Mouse (Mus musculus): ENCODE results near the gene Olfr1195. TPM values are rescaled to one million over a fixed set of nuclear protein-coding genes. Genes with fewer than 3 reads are reported as not detected.
"Not testable (repeated sequence)": the region's sequence is repeated elsewhere in the genome, so short reads cannot be mapped to it uniquely, and the experiment has no call there.

The Olfr1195 gene
- not detected for total RNA-seq (2022)

DNA sequence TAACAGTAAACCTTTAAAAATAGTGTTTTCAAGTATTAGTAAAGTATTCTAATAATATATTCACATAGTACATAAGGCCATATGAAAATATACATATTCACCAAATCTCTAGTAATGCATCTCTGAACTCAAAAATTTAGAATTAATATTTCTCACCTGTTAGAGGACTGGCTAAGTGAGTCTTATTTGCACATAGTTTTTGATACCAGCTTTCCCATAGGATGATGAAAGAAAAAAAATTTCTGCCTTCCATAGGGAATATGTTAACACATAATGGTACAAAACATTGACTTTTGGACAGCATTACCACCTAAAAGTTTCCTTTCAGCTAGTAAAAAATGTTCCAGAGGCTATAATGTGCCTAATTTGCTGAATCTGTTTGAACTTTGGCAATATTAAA, at the start of gene Olfr1195:
TSS of gene Olfr1195 (minus strand) at position 101 of the 400 bp plus-strand sequence.
- no peak for DNase-seq

GRCm38 (mm10) chr2:88732266-88732665, 43.3 kb upstream of the Olfr1195 start, which contains the start of gene Olfr1197:
Gene Olfr1197 (minus strand): TSS chr2:88732366.
- DNase-seq = no peak

DNA sequence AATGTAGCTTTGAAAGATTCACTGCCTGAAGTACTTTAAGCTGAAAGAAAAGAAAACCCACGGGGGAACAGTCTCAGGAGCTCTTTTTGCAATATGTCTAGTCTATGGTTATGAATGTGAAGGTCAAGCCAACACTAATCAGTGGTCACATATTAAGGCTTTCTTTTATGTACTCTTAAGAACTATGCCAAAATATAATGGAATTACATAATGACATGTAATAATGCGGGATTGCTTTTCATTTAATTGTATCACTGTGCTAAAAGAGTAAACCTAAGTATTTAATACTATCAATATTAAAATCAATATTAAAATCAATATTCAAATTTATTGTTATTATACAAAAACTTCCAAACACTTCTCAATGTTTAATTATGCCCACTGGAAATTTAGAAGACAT, 15.5 kb upstream of the Olfr1195 start, which contains the start of gene Olfr1196:
TSS of gene Olfr1196 (minus strand) at position 101 of the 400 bp plus-strand sequence.
- DNase-seq = no peak

- DNase-seq = not testable (repeated sequence)
Observed at GRCm38 (mm10) chr2:88675328-88675727, 13.7 kb downstream of the Olfr1195 start, which contains the start of gene Olfr1193. Gene Olfr1193 (plus strand): TSS chr2:88675628.

DNA sequence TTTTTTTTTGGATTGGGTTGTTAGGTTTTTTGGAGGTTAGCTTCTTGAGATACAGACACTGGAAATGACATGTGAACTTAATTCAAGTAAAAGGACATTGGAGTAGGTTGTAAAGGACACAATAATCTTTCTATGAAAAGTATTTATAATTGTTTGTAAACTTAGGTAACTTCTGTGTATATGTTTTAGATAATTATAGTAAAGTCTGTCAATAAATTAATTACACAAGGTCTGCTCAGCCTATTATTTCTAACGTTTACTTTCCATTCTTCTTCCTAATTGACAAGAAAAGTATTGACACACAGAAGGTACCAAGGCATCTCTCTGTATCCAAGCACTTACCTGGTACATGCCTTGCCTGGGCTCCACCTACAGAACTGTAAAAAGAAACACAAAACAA, 40.8 kb downstream of the Olfr1195 start, which contains the start of gene Olfr1192-ps1:
TSS of gene Olfr1192-ps1 (plus strand) at position 301 of the 400 bp plus-strand sequence.
- no peak for DNase-seq

- DNase-seq = not testable (repeated sequence)
Observed at GRCm38 (mm10) chr2:88640242-88640641, 48.7 kb downstream of the Olfr1195 start, which contains the start of gene Olfr1191-ps1. Gene Olfr1191-ps1 (plus strand): TSS chr2:88640542.

Other genes starting within 250 kb of the Olfr1195 start
- not detected for gene Gm13757, start 240.1 kb downstream of the Olfr1195 start, total RNA-seq (2022)
- gene Olfr1183, start 234.3 kb downstream of the Olfr1195 start, total RNA-seq (2022) = not detected
- gene Olfr1184, start 205.6 kb downstream of the Olfr1195 start, total RNA-seq (2022) = not detected
- not detected for gene Olfr1185-ps1, start 195.9 kb downstream of the Olfr1195 start, total RNA-seq (2022)
- gene Olfr1186, start 170.6 kb downstream of the Olfr1195 start, total RNA-seq (2022) = not detected
- not detected for gene Olfr1188, start 132.3 kb downstream of the Olfr1195 start, total RNA-seq (2022)
- not detected for gene Olfr1189, start 102.7 kb downstream of the Olfr1195 start, total RNA-seq (2022)
- not detected for gene Olfr1191-ps1, start 48.6 kb downstream of the Olfr1195 start, total RNA-seq (2022)
- gene Olfr1192-ps1, start 40.7 kb downstream of the Olfr1195 start, total RNA-seq (2022) = not detected
- gene Olfr1193, start 13.6 kb downstream of the Olfr1195 start, total RNA-seq (2022) = not detected
- gene Olfr1196, start 15.4 kb upstream of the Olfr1195 start, total RNA-seq (2022) = not detected
- gene Olfr1197, start 43.2 kb upstream of the Olfr1195 start, total RNA-seq (2022) = not detected
- not detected for gene Olfr1198, start 62.2 kb upstream of the Olfr1195 start, total RNA-seq (2022)
- not detected for gene Olfr1199, start 71.3 kb upstream of the Olfr1195 start, total RNA-seq (2022)
- not detected for gene Olfr1200, start 81.3 kb upstream of the Olfr1195 start, total RNA-seq (2022)
- not detected for gene Olfr1201, start 103.8 kb upstream of the Olfr1195 start, total RNA-seq (2022)
- not detected for gene Olfr1202, start 125.3 kb upstream of the Olfr1195 start, total RNA-seq (2022)
- not detected for gene Olfr1205, start 140.6 kb upstream of the Olfr1195 start, total RNA-seq (2022)
- gene Olfr1204, start 160.1 kb upstream of the Olfr1195 start, total RNA-seq (2022) = not detected
- not detected for gene Olfr1206, start 174.0 kb upstream of the Olfr1195 start, total RNA-seq (2022)
- gene Olfr1208, start 213.1 kb upstream of the Olfr1195 start, total RNA-seq (2022) = not detected
- not detected for gene Olfr1209, start 226.0 kb upstream of the Olfr1195 start, total RNA-seq (2022)
- gene Olfr1211, start 248.9 kb upstream of the Olfr1195 start, total RNA-seq (2022) = not detected

All from adrenal gland, adult 8-10 months (tissue).